Mouse (Mus musculus) bone marrow macrophage, adult 2 months (primary cell): ENCODE data around the gene Pwwp2b. TPM values are rescaled to one million over a fixed set of nuclear protein-coding genes. Genes with fewer than 3 reads are reported as not detected.

Experiments
- H3K27ac ChIP-seq: 2 replicates; pipeline ENCODE4 v1.5.1; 2012; ENCODE audit warnings: low read depth, low read length; ENCODE audit not compliant: insufficient read depth
- H3K4me1 ChIP-seq: 2 replicates; pipeline ENCODE4 v1.6.1; 2012; ENCODE audit warnings: low read length; ENCODE audit not compliant: control insufficient read depth, insufficient read depth
- H3K4me3 ChIP-seq: 2 replicates; pipeline ENCODE4 v1.5.1; 2012; ENCODE audit warnings: mild to moderate bottlenecking, low read length, moderate library complexity; ENCODE audit not compliant: insufficient read depth
- CTCF ChIP-seq: IDR thresholded peaks from 2 replicates; pipeline ENCODE4 v1.5.1; 2012; ENCODE audit warnings: low read depth, mild to moderate bottlenecking, low read length, moderate library complexity
- POLR2A ChIP-seq: IDR thresholded peaks from 2 replicates; pipeline ENCODE4 v1.6.1; 2012; ENCODE audit warnings: mild to moderate bottlenecking, low read depth, low read length, borderline replicate concordance
- polyA plus RNA-seq: library from polyadenylated mRNA; stranded (reverse); fragments of >200 nt; gene quantifications from 2 replicates; pipeline ENCODE4 v1.2.4, GENCODE M21; 2012; ENCODE audit not compliant: missing spikeins, insufficient read depth, insufficient read length

The Pwwp2b gene
- polyA plus RNA-seq, 1 experiment, result 13.0 TPM

DNA sequence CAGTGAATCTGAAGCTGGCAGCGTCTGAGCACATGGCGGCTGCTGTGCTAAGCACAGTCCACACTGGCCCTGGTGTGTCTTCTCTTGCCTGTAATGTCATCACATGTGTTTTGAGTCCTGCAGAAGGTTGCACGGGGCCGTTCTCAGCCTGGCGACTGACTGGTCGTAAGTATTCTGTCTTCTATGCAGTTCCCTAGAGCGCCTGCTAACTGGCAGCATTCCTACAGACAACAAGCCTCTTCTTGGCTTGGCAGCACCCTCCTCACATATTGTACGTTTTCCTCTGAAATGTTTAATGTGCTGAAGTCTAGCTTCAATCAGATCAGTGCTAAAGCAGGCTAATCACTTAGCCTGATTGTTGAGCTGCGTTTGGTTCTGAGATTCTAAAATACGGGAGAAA is 27.3 kb downstream of the Pwwp2b start:
- Histone ChIP-seq H3K27ac (no peak overlapping the region), H3K4me3 (no peak overlapping the region), H3K4me1 (peaks cover 36% of the 10 kb centered on the region)
- TF ChIP-seq POLR2A (no peak), CTCF (no peak)

DNA sequence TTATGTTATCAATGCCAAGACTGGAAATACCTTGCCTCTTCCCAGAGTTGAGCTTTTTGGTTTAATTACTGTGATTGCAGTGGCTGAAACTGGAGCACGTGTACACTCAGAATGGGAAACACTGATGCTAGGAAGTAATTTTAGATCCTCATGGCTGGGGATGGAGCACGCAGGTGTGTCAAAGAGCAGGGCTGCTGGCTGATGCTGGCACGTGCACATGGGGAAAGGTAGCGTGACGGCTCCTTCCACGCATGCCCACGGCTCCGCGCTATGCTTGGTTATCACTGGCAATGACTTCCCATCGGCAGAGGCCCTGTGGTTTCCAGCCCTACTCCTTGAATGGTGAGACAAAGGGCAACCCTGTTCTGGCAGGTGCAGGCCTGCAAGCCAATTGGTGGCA is 27.9 kb downstream of the Pwwp2b start:
- H3K4me3 ChIP-seq, result no peak overlapping the region
- peaks cover 40% of the 10 kb centered on the region for H3K4me1 ChIP-seq
- H3K27ac ChIP-seq, result no peak overlapping the region
- TF ChIP-seq POLR2A (no peak), CTCF (no peak)

DNA sequence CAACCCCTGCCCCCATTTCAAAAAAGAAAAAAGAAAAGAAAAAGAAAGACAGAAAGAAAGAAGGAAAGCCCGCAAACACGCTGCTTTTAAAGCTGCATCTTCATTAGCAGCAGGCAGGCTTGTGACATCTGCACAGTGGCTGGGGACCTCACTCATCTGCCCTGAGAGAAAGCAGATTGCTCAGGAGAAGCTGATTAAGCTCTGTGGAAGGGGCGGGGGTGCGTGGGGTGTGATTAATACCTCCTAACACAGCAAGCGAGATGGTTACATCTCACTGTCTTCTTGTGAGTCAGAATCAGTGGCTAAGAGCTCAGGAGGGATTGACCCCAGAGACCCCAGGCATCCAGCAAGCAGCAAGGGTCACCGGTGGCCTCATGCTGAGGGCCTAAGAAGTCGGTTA is 29.3 kb downstream of the Pwwp2b start:
- Histone ChIP-seq H3K4me3 (no peak overlapping the region), H3K27ac (no peak overlapping the region), H3K4me1 (peaks cover 39% of the 10 kb centered on the region)
- TF ChIP-seq POLR2A (no peak), CTCF (no peak)

DNA sequence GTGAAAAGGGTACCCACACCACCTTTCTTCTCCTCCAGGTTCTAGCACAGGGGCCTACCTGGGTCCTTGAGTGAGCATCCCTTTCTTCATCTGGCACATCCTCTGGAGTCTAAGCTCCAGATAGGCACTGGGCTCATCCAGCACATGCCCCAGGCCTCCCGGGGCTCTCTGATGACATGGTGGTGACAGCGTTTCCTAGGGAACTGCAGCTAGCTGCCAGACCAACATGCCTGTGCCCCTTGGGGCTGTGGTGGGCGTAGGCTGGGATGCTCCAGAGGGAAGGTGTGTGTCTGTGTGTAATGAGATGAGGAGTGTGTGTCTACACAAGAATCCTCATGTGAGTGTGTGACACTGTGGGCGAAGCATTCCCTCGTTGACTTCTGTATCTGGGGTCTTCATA is 31.3 kb downstream of the Pwwp2b start:
- no peak overlapping the region for H3K27ac ChIP-seq
- H3K4me3 ChIP-seq, result no peak overlapping the region
- H3K4me1 ChIP-seq, result peaks cover 29% of the 10 kb centered on the region
- no peak for TF ChIP-seq CTCF
- no peak for TF ChIP-seq POLR2A

DNA sequence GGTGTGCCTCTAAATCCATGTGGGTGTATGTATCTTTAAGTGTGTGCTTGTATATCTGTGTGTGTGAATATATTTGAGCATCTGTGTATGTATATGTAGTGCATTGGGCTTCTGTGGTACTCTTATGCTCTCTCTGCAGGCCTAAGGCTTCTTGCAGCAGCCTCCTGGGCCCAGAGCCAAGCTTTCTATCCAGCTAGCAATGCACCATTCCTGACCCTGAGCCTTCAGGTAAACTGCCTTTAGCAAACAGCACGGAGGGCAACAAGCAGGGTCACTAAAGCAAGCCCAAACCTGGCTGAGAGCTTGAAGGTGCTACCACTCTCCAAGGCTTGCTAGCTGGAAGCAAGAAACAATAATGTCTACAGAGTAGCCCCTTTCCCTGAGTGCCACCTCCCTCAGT is 31.8 kb downstream of the Pwwp2b start:
- Histone ChIP-seq H3K27ac (no peak overlapping the region), H3K4me3 (no peak overlapping the region), H3K4me1 (peaks cover 27% of the 10 kb centered on the region)
- TF ChIP-seq POLR2A (no peak), CTCF (no peak)

DNA sequence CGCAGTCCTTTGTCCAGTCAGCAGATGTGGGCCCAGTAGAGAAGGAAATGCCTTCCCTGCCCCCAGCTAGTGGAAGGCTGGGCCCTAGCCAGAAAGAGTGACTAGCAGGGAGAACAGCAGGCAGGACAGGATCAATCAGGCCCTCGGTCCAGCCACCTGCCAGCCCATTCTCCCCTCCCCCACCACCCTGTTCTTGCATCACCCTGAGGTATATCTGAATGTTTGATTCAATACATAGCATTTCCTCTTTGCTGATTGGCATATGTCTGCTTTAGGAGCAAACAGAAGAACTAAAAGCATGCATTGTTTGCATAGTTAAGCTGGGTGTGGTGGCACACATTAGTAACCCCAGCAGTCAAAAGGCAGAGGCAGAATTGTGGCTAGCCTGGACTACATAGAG is 32.9 kb downstream of the Pwwp2b start:
- TF ChIP-seq CTCF, result no peak
- H3K27ac ChIP-seq, result peak overlapping the region; percentile 35; the same call in 1 of the 2 replicates
- H3K4me1 ChIP-seq, result peaks cover 33% of the 10 kb centered on the region
- no peak overlapping the region for H3K4me3 ChIP-seq

DNA sequence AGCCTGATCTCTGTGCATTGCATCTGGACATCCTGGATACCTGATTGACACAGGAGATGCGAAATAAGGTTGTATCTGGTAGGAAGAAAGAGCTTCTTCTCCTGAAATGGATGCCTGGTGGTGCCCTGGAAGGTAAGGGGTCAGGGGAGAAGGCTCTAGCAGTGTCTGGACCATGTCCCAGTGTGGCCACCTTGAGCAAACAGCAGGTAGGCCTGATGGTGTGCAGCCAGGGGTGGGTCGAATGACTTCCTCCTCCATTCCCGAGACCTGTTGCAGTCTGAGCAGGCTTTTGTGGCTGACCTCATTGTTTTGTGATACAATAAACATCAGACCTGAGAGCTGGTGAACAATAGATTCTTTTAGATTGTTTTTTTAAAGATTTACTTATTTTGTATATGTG is 33.8 kb downstream of the Pwwp2b start:
- Histone ChIP-seq H3K4me1 (peaks cover 33% of the 10 kb centered on the region), H3K4me3 (no peak overlapping the region), H3K27ac (no peak overlapping the region)
- TF ChIP-seq CTCF, result no peak
- TF ChIP-seq POLR2A, result no peak

DNA sequence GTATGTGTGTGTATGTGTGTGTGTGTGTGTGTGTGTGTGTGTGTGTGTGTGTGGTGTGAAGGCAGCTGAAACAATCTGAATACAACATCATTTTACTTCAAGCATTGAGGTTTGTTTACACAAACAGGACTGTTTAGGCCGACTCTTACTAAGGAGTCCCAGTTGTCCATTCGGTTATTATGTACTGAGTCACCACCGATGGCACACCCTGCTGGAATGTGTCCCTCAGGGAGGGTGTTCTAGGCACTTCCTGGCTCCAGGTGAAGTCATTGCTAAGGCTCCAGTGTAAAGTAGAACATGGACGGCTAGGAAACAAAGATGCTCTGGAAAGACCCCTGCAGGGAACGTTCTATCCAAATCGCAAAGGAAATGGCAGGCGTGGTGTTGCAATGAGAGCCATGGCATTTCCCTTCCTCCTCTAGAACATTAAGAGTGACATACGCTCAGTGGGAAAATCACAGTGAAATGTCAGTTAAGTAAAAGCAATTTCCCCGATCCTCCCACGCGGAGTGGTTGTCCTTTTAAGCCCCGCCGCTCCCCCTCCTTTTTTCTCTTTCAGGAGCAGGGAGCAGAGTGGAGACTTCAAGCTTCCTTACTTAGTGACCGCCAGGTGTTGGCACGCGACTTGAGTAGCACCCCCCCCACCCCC is 37.1 kb downstream of the Pwwp2b start:
- Histone ChIP-seq H3K27ac (no peak overlapping the region), H3K4me3 (no peak overlapping the region), H3K4me1 (peaks cover 29% of the 10 kb centered on the region)
- no peak for TF ChIP-seq CTCF
- no peak for TF ChIP-seq POLR2A

DNA sequence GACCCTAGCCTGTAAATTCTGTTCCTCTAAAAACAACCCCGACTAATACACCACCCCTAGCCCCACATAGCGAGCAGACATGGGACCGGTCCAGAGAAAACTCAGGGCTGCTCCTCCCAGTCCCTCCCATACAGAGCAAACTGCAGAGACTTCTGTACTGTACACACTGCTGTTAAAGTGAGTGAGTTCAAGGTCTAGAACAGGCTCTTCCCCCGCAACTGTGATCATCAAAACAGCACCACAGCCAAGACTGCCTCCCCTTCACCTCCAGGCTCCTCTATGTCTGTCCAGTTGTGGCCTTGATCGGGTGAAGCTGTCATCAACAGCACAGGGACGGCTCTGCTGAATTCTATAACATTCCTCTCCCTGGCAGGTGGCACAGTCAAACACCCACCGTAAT is 40.3 kb downstream of the Pwwp2b start:
- H3K27ac ChIP-seq, result no peak overlapping the region
- no peak overlapping the region for H3K4me3 ChIP-seq
- H3K4me1 ChIP-seq, result peaks cover 13% of the 10 kb centered on the region
- TF ChIP-seq CTCF (no peak), POLR2A (no peak)

DNA sequence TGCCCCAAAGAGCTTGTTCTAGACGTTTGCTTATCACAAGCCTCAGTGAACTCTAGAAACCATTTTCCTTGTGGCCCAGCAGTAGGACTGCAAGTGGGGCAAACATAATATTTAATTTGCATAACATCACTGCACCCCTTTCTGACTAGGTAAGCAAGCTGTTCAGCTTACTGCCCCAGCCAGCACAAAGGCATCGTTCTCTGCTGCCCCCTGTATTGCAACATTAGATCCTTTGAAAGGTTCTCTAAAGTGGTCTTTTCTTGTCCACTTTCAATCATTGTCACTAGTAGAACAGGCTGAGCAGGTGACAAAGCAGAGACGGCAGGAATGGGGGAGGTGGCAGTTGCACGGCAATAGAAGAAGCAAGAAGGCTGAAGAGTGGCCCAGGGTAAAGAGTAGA is 45.1 kb downstream of the Pwwp2b start:
- Histone ChIP-seq H3K4me3 (no peak overlapping the region), H3K27ac (no peak overlapping the region), H3K4me1 (peaks cover 24% of the 10 kb centered on the region)
- TF ChIP-seq POLR2A, result no peak
- no peak for TF ChIP-seq CTCF

DNA sequence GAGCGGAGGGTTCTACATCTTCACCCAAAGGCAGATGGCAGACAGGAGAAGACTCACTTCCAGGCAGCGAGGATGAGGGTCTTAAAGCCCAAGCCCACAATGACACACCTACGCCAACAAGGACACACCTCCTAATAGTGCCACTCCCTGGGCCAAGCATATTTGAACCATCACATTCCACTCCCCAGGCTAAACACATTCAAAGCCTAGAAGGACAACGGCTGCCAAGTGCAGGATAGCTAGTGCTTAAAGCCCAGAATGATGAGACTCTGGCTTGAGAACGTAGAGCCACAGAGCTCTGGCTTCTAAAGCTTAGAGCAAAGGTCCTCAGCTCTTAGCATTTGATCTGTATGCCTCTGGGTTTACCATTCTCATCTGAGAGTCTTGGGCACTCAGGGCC is 45.8 kb downstream of the Pwwp2b start:
- TF ChIP-seq POLR2A (no peak), CTCF (no peak)
- peaks cover 24% of the 10 kb centered on the region for H3K4me1 ChIP-seq

More for the DNA sequence above, 45.8 kb downstream of the Pwwp2b start:
- Histone ChIP-seq H3K4me3 (no peak overlapping the region), H3K27ac (no peak overlapping the region)
